Mouse (Mus musculus) fat pad, adult 2 months (tissue): ENCODE measurements around the gene Cabcoco1.
A peak's percentile ranks its signal among the peaks of the same experiment; 100 is the strongest.

Experiments
- DNase-seq: peaks from one replicate; pipeline ENCODE4 v3.0.0-alpha.2; 2011; ENCODE audit warnings: low read depth, low spot score; ENCODE audit errors: extremely low read depth

Cabcoco1 gene

DNA sequence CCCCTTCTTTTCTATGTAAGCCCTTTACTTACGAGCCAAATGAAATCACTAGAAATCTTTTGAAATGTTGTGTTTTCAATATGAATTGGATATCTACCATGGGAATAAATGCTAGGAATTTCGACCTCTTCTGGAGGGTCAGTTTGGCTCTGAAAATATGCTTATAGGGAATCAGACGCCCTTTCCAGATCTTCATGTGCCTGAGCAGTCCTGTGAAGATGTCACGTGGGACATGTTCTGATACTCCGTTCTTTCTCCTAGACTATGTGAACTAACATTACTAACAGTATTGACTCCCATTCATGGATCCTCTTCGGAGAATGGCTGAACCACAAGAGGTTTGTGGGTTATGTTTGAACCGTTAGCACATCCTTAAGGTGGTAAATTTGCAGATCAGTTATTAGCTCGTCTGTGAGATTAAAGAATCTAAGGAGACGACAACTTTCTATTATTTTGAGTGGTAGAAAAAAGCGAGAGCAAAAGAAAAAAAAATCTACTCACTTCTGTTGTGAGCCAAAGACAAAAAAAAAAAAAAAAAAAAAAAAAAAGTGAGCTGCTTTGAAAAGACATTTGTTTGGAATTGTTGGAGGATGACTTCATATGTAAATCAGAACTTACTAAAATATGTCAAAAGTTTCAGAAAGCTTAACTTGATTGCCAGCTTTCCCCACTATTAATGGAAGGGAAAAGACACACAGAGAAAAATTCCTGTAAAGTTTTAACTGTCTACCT lies 99.6 kb downstream of the Cabcoco1 start:
- no peak for DNase-seq

GRCm38 (mm10) chr10:68440515-68440914 lies 101.2 kb downstream of the Cabcoco1 start:
- DNase-seq = no peak

- DNase-seq = no peak
These were observed 105.9 kb downstream of the Cabcoco1 start for GRCm38 (mm10) chr10:68435754-68436153.

DNA sequence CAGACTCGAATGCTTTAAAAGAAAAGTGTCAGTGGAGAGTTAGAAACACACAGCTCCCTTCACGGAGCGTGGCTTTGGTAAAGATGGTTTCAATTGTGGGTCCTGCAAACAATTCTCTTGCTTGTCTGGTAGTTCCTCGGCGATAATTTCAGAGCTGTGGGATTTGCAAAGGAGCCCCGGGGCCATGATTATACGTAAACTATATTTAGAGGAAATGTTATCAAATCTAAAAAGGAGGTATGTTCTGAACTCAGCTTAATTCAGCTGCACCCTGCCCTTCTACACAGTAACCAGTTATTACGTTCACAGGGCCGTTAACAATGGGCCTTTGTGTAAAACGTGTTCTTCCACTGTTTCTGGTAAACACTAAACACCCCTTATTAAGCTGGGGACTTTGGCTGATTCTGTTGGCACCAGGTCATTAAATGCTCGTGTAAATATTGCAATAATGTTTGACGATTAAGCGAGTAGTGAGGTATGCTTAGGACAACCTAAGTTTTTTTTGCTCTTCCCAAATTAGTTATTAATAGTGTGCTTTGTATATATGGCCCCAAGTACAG lies 106.6 kb downstream of the Cabcoco1 start:
- DNase-seq = peak; percentile 33

GRCm38 (mm10) chr10:68434045-68434639 lies 107.6 kb downstream of the Cabcoco1 start:
- DNase-seq = no peak

- no peak for DNase-seq
These were observed 110.3 kb downstream of the Cabcoco1 start for GRCm38 (mm10) chr10:68431346-68431745.

- no peak for DNase-seq
These were observed 110.8 kb downstream of the Cabcoco1 start for GRCm38 (mm10) chr10:68430929-68431328.

DNA sequence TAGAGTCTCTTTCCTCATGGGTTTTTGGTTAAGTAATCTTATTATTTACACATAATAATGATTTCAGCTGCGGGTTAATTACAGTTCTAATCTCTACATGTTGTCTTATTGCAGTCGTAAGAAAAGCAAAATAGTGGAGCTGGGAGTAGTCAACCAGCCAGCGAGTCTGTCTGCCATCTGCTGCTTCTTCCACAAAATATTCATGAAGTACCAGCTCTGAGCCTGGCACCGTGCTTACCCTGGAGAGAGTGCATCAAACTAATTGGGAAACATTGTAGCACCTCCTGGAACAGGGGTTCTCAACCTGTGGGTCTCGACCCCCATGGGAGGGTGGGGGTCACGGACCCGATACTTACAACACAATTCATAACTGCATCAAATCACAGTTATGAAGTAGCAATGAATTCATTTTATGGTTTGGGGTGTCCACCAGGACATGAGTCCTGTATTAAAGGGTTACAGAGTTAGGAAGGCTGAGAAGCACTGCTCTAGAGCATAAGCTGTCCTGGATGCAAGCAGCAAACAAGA lies 121.2 kb downstream of the Cabcoco1 start:
- no peak for DNase-seq

- DNase-seq = no peak
These were observed 121.8 kb downstream of the Cabcoco1 start for GRCm38 (mm10) chr10:68419893-68420292.

DNA sequence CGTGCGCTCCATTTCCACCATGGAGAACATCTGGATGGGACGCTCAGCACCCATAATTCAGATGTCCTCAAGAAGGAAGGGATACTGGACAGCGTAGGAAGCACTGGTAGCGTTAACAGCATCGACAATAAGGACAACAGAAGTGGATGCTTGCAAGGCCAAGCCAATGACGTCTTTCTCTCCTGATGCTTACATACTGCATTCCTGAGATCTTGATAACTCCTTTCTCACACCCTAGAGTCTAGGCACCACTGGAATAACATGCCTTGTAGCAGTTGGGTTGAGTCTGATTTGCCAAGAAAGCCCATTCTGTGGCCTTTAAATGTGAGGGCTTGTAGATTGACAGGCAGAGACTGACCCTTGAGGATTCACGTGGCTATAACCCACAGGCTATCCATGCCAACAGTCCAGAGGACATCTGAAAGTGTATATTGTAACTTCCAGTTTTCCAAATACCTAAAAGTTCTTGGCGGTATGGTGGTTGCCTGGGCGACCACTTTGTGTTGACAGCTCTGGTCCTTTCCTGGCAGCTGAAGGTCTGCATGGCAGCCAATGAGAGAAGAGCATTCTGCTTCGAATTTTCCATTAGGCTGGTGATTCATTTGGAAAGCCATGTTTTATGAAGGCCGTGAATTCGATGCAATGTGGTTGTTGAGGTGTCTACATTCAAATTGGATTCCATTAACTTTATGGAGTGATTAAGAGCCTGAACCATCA lies 124.5 kb downstream of the Cabcoco1 start:
- no peak for DNase-seq

DNA sequence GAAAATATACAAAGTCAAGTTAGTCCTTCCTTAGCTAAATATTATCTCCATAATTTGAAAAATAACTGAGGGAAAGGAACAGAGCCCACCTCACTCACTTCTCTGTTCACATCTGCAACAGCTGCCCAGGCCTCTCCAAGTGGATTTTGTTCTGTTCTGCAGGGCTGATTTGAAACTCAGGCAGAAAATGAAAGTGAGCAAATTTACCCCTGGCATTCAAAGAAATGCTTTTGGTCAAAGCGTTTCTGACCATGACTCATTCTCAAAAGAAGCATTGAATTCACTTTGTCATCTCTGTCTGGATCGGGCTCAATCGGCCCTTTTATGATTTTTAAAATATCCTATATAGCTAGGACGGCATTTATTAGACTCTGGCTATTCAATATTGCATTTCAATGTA lies 135.8 kb downstream of the Cabcoco1 start:
- no peak for DNase-seq

GRCm38 (mm10) chr10:68396786-68397185 lies 144.9 kb downstream of the Cabcoco1 start:
- DNase-seq = no peak

DNA sequence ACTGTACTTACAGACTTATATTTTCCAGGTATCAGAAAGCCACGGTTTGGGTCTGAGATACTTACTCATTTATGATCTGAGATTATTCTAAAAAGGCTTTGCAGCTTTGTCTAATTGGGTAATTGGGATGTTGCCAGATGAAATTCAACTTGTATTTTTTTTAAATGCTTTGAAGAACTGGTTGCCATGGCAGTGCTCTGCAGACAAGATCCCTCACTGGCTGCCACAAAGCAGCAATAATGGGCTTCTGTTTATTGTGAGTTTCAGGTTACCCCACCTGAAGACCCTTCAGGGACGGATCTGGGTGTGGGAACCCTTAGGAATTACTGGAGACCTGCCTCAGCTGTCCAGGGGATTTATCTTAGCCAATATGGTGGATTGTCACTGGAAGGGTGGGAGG lies 145.6 kb downstream of the Cabcoco1 start:
- DNase-seq = no peak

DNA sequence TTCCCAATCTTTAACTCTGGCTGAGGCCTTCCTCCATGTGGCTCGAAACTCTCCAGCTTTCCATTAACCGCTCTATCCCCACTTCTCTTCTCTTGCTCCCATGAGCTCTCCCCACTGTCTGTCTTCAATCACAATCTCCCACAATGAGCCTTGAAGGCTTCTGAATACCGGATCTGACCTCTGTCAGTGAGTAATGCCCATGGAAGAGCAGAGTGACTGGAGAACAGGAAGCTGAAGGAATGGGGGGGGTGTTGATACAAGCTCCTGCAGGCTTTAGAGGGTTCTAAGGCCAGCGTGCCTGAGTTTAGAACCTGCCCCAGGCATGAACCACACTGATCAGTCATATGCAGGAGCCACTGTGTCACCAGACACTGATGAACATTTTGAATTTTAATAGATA lies 150.1 kb downstream of the Cabcoco1 start:
- DNase-seq = no peak

GRCm38 (mm10) chr10:68388802-68389201 lies 152.9 kb downstream of the Cabcoco1 start:
- no peak for DNase-seq

DNA sequence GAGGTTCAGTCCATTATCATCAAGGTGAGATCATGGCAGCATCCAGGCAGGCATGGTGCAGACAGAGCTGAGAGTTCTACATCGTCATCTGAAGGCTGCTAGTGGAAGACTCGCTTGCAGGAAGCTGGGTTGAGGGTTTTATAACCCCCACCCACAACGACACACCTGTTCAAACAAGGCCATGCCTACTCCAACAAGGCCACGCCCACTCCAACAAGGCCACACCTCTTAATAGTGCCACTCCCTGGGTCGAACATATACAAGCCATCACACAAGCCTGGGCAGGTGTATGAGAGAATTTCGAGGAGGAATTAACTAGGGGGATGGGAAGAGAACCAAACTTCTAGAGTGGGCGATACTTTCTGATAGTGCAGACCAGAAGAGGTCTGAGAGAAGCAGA lies 153.6 kb downstream of the Cabcoco1 start:
- DNase-seq = no peak
